Mouse (Mus musculus) testis, adult 10 weeks (tissue): ENCODE measurements around the gene Ubqln2. TPM values are rescaled to one million over a fixed set of nuclear protein-coding genes. Genes with fewer than 3 reads are reported as not detected.

Source experiments
- polyA plus RNA-seq: library from polyadenylated mRNA; stranded (reverse); fragments of 350-450 nt; fragmentation: Illumina TruSeq; extraction: RNeasy Lipid Tissue Mini Kit (QIAGEN cat#74804); gene quantifications from one replicate; pipeline ENCODE4 v1.2.3, GENCODE M21; 2014; ENCODE audit warnings: low read depth, low replicate concordance

The Ubqln2 gene
- 11.0 TPM for polyA plus RNA-seq

DNA sequence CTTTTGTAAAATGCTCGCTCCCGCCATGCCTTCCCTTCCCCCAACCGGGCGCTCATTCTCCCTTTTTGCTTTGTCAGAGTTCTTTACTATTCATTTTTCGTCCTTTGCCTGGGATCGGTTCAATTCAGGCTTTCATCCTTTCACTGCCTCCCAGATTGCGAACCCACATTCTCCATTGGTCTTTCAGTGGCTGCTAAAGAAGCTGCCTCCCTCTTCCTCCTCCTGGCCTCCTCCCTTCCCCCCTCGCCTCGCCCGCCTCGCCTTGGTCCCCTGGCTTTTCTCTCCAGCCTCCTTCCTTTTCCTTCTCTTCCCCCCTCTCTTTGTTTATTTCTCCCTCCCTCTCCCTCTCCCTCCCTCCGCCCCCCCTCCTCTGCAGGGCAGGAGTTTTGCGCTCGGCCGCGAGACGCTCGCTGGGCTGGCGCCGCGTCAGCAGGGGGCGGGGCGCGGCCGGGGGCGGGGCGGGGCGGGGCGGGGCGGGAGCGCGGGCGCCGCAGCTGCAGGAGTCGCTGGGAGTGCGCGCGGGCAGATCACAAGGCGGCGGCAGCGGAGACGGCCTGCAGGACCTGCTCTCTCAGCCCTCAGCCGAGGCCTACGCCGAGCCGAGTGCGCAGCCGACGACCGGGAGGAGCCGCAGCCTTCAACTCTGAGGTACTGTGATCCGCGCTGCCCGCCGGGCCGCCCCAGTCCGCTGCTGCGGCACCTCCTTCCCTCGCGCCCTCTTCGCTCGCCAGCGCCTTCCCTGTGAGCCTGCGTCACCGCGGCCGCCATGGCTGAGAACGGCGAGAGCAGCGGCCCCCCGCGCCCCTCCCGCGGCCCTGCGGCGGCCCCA lies at the start of gene Ubqln2:
Gene Ubqln2, plus strand, starts transcription at position 540 of the 829 bp plus-strand sequence.

Other genes starting within 250 kb of the Ubqln2 start
- 184 TPM for gene Cypt3, start 60.4 kb downstream of the Ubqln2 start, polyA plus RNA-seq
- gene Kctd12b, start 198.2 kb downstream of the Ubqln2 start, polyA plus RNA-seq: 1.3 TPM
- 8.9 TPM for gene Nbdy, start 225.4 kb downstream of the Ubqln2 start, polyA plus RNA-seq